Mouse (Mus musculus): ENCODE data around the gene Il11ra1. TPM values are rescaled to one million over a fixed set of nuclear protein-coding genes. Genes with fewer than 3 reads are reported as not detected.
"Not testable (repeated sequence)": the region's sequence is repeated elsewhere in the genome, so short reads cannot be mapped to it uniquely, and the experiment has no call there.

Il11ra1 gene
- total and polyA plus RNA-seq, 2 experiments from 2014 or later = 41.9 to 47.4 TPM

DNA sequence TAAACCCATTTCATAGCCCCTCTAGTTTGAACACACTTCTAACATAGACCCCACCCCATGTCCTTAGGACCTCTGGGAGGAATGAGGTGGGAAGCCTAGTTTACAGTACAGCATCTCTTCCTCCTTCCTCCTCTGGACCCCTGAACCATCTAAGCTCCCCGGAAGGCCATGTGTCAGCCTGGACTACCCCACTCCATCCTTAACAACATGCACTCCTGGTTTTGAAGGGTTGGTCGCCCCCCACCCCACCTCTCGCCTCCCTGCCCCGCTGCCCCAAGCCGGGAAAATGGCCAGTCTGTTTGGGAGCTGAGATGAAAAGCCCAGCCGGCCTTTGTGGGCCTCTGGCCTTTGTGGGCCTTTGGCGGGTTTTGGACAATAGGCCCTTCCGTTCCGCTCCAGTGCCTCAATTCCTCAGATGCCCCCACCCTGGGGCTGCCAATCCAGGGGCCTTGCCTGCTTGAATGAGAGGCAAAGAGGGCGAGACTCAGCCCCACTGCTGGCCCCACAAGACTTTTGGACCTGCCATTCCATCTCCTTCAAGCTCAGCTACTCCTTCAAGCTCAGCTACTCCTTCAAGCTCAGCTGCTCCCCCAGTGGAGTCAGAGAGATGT is 13.8 kb upstream of the Il11ra1 start:
- H3K4me3 ChIP-seq (ENCODE audit: low read length); H3K36me3 ChIP-seq (ENCODE audit: insufficient read depth, low read length); H3K9me3 ChIP-seq (ENCODE audit: low read length); DNase-seq (ENCODE audit: low spot score); H3K27me3 ChIP-seq (ENCODE audit: insufficient read depth, low read length); H3K9ac ChIP-seq (replicated peaks; ENCODE audit: low read length); H3K4me2 ChIP-seq (ENCODE audit: low read depth, low read length); H3K27ac ChIP-seq; ATAC-seq; H3K4me1 ChIP-seq (ENCODE audit: insufficient read depth, low read length): not testable (repeated sequence)
- WGBS = 19% methylated on average over 10 of the region's 10 CpGs

GRCm38 (mm10) chr4:41688562-41688961 is 11.2 kb upstream of the Il11ra1 start:
- not testable (repeated sequence) for H3K9me3 ChIP-seq (ENCODE audit: low read length); H3K9ac ChIP-seq (replicated peaks; ENCODE audit: low read length); H3K36me3 ChIP-seq (ENCODE audit: insufficient read depth, low read length); H3K4me1 ChIP-seq (ENCODE audit: insufficient read depth, low read length); H3K27ac ChIP-seq; H3K27me3 ChIP-seq (ENCODE audit: insufficient read depth, low read length); DNase-seq (ENCODE audit: low spot score); H3K4me2 ChIP-seq (ENCODE audit: low read depth, low read length); ATAC-seq; H3K4me3 ChIP-seq (ENCODE audit: low read length)
- 37% methylated on average over 1 of the region's 1 CpGs for WGBS

DNA sequence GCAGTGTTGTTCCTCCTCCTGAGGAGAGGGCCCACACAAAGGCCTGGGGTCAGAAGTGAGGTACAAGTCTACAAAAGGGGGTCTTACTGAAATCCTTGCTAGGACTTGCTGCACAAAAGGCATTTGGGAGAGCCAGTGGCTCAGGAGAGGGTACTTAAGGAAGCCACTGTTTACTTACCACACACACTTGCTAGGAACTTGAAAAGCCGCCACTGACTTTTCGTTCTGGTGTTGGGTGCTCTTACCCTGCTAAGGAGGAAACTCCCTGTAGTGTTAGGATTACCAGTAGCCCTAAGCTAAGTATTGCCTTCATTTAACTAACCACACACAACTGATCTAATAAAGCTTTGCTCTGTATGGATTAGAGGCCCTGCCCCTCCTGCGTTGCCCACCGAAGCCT is 9.8 kb upstream of the Il11ra1 start:
- H3K4me1 ChIP-seq (ENCODE audit: insufficient read depth, low read length); H3K4me3 ChIP-seq (ENCODE audit: low read length); H3K9ac ChIP-seq (replicated peaks; ENCODE audit: low read length); ATAC-seq; DNase-seq (ENCODE audit: low spot score); H3K36me3 ChIP-seq (ENCODE audit: insufficient read depth, low read length); H3K27ac ChIP-seq; H3K27me3 ChIP-seq (ENCODE audit: insufficient read depth, low read length); H3K9me3 ChIP-seq (ENCODE audit: low read length); H3K4me2 ChIP-seq (ENCODE audit: low read depth, low read length): not testable (repeated sequence)
- no CpG with 5 or more reads among the region's 4 CpGs for WGBS

DNA sequence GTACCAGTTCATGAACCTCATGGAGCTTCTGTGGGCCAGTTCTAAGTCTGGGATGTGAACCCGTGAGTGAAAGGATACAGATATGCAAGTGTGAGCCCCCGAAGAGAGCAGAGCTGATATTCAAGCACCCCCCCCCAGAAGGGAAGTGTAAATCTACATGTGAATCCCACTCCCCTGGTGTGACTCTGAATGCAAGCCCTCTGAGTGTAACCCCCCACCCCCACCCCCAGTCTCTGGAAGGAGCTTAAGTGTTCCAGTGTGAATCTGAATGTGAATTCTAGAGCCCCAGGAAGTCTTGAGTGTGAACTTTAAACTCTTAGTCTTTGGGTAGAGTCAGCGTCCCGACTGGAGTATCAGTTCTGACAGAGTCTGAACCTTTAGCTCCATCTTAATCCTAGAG is 6.3 kb upstream of the Il11ra1 start:
- not testable (repeated sequence) for H3K4me3 ChIP-seq (ENCODE audit: low read length); H3K4me2 ChIP-seq (ENCODE audit: low read depth, low read length); H3K4me1 ChIP-seq (ENCODE audit: insufficient read depth, low read length); H3K27me3 ChIP-seq (ENCODE audit: insufficient read depth, low read length); H3K9ac ChIP-seq (replicated peaks; ENCODE audit: low read length); H3K36me3 ChIP-seq (ENCODE audit: insufficient read depth, low read length); H3K27ac ChIP-seq; H3K9me3 ChIP-seq (ENCODE audit: low read length); ATAC-seq; DNase-seq (ENCODE audit: low spot score)
- WGBS = 15% methylated on average over 4 of the region's 4 CpGs

DNA sequence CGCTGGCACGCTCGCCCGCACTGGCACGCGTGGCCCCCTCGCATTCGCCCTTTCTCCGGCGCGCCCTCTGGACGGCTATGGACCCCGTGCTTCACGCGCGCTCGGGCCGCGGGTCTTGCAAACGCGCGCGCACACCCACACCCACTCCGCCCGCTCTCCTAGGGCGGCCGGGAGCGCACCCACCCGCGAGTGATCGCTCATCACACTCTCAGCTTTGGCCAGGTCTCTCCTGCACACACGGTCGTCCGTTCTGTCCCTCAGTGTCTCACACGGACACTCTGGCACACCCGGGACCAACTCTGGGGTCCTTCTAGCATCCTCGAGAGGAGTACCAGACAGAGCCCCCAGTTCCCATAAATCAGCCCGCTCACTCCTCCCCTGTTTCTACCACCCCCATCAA is 4.0 kb upstream of the Il11ra1 start:
- WGBS = 0% methylated on average over 10 of the region's 38 CpGs
- not testable (repeated sequence) for ATAC-seq; H3K9ac ChIP-seq (replicated peaks; ENCODE audit: low read length)

GRCm38 (mm10) chr4:41696452-41696851 is 3.3 kb upstream of the Il11ra1 start:
- not testable (repeated sequence) for H3K9me3 ChIP-seq (ENCODE audit: low read length); H3K27me3 ChIP-seq (ENCODE audit: insufficient read depth, low read length); H3K4me2 ChIP-seq (ENCODE audit: low read depth, low read length); H3K27ac ChIP-seq; H3K9ac ChIP-seq (replicated peaks; ENCODE audit: low read length); H3K36me3 ChIP-seq (ENCODE audit: insufficient read depth, low read length); ATAC-seq; H3K4me3 ChIP-seq (ENCODE audit: low read length); DNase-seq (ENCODE audit: low spot score); H3K4me1 ChIP-seq (ENCODE audit: insufficient read depth, low read length)
- 19% methylated on average over 11 of the region's 15 CpGs for WGBS

More for the DNA sequence above, 4.0 kb upstream of the Il11ra1 start:
- H3K4me2 ChIP-seq (ENCODE audit: low read depth, low read length); H3K9me3 ChIP-seq (ENCODE audit: low read length); DNase-seq (ENCODE audit: low spot score); H3K4me1 ChIP-seq (ENCODE audit: insufficient read depth, low read length); H3K36me3 ChIP-seq (ENCODE audit: insufficient read depth, low read length); H3K27me3 ChIP-seq (ENCODE audit: insufficient read depth, low read length); H3K4me3 ChIP-seq (ENCODE audit: low read length); H3K27ac ChIP-seq: not testable (repeated sequence)

- TF ChIP-seq CTCF (IDR thresholded peaks at IDR 0.05; ENCODE audit: low read depth) = peak; percentile 80
- not testable (repeated sequence) for H3K9me3 ChIP-seq (ENCODE audit: low read length); H3K27ac ChIP-seq; H3K4me1 ChIP-seq (ENCODE audit: insufficient read depth, low read length); H3K4me3 ChIP-seq (ENCODE audit: low read length); H3K4me2 ChIP-seq (ENCODE audit: low read depth, low read length); H3K9ac ChIP-seq (replicated peaks; ENCODE audit: low read length); H3K27me3 ChIP-seq (ENCODE audit: insufficient read depth, low read length); H3K36me3 ChIP-seq (ENCODE audit: insufficient read depth, low read length); ATAC-seq
- WGBS = 21% methylated on average over 26 of the region's 40 CpGs
- DNase-seq (ENCODE audit: low spot score) = peak; percentile 82
Observed at GRCm38 (mm10) chr4:41696930-41697841, 2.6 kb upstream of the Il11ra1 start, which contains the start of gene Cntfr. Gene Cntfr, minus strand, starts transcription at chr4:41697089.

GRCm38 (mm10) chr4:41698421-41699016 is 1.3 kb upstream of the Il11ra1 start:
- H3K4me3 ChIP-seq (ENCODE audit: low read length); H3K4me1 ChIP-seq (ENCODE audit: insufficient read depth, low read length); H3K27ac ChIP-seq; DNase-seq (ENCODE audit: low spot score); H3K9me3 ChIP-seq (ENCODE audit: low read length); H3K36me3 ChIP-seq (ENCODE audit: insufficient read depth, low read length); H3K9ac ChIP-seq (replicated peaks; ENCODE audit: low read length); H3K4me2 ChIP-seq (ENCODE audit: low read depth, low read length); H3K27me3 ChIP-seq (ENCODE audit: insufficient read depth, low read length); ATAC-seq: not testable (repeated sequence)
- 15% methylated on average over 18 of the region's 32 CpGs for WGBS

DNA sequence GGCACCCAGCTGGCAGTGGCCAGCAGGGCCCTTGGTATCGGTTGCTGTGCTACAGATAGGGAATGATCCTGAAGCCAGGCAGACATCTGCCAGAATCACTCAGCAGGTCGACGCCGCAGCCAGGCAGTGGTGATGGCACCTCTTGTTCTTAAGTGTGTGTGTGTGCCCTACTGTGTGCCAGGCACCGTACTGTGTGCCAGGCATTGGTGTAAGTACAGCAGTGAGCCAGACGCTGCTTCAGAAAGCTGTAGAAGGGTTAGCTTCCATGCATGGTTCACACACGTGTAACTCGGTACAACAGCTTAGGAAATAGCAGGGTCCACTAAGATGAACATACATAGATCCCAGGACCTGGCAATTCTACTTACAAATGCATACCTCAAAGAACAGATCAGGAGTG is 435 bp downstream of the Il11ra1 start:
- not testable (repeated sequence) for H3K36me3 ChIP-seq (ENCODE audit: insufficient read depth, low read length); DNase-seq (ENCODE audit: low spot score); H3K27ac ChIP-seq; H3K4me3 ChIP-seq (ENCODE audit: low read length); H3K27me3 ChIP-seq (ENCODE audit: insufficient read depth, low read length); H3K4me2 ChIP-seq (ENCODE audit: low read depth, low read length); H3K9me3 ChIP-seq (ENCODE audit: low read length); ATAC-seq; H3K9ac ChIP-seq (replicated peaks; ENCODE audit: low read length); H3K4me1 ChIP-seq (ENCODE audit: insufficient read depth, low read length)
- WGBS = 45% methylated on average over 1 of the region's 8 CpGs
